Mouse (Mus musculus): ENCODE measurements around the gene Ppp2r5d. TPM values are rescaled to one million over a fixed set of nuclear protein-coding genes. Genes with fewer than 3 reads are reported as not detected.
A peak's percentile ranks its signal among the peaks of the same experiment; 100 is the strongest.

Gene Ppp2r5d
- polyA plus RNA-seq, 1 experiment from 2014 or later = 52.5 TPM

DNA sequence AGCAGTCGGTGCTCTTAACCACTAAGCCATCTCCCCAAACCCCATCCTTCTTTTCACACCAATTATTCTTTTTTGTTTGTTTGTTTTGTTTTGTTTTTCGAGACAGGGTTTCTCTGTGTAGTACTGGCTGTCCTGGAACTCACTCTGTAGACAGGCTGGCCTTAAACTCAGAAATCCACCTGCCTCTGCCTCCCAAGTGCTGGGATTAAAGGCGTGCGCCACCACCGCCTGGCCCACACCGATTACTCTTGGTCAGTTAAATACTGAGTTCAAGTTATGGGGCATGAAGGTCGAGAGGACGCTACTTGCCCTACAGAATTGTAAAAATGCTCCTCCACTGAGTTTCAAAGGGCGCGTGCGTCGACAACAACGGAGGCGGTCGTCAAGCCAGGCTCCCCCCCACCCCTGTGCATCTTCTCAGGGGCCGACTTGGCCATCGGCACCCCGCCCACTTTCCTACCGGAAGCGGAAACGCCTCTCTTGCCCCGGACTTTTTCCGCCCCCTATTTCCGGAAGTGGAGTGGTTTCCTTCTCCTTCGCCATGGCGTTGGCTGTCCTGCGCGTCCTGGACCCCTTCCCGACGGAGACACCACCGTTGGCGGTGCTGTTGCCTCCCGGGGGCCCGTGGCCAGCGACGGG, 6.2 kb upstream of the Ppp2r5d start, which contains the start of gene Pex6:
Pex6 (plus strand) TSS at position 505 of the 639 bp plus-strand sequence.
- Histone ChIP-seq H3K4me1 (ENCODE audit: control insufficient read depth, insufficient read depth, low read length) (peaks cover 14% of the 10 kb centered on the region), H3K4me2 (peak within 1 kb of the TSS; percentile 99), H3K4me3 (ENCODE audit: low read depth, low read length) (peak within 1 kb of the TSS; percentile 99), H3K9ac (ENCODE audit: low read depth, low read length) (peak within 1 kb of the TSS; percentile 90), H3K36me3 (ENCODE audit: control insufficient read depth, insufficient read depth, low read length) (peaks cover 12% of the 10 kb centered on the region), H3K27me3 (ENCODE audit: control insufficient read depth, insufficient read depth, low read length) (no peaks in the 10 kb centered on the region), H3K9me3 (replicated peaks; ENCODE audit: control insufficient read depth, low read length) (no peaks in the 10 kb centered on the region), H3K27ac (ENCODE audit: low read depth, low read length) (peak within 1 kb of the TSS; percentile 68)
- ATAC-seq (replicated peaks; ENCODE audit: insufficient number of reproducible peaks, low FRiP score, low TSS enrichment) = peak; percentile 86
- WGBS (ENCODE audit: insufficient replicate concordance) = 8% methylated on average over 36 of the region's 36 CpGs

DNA sequence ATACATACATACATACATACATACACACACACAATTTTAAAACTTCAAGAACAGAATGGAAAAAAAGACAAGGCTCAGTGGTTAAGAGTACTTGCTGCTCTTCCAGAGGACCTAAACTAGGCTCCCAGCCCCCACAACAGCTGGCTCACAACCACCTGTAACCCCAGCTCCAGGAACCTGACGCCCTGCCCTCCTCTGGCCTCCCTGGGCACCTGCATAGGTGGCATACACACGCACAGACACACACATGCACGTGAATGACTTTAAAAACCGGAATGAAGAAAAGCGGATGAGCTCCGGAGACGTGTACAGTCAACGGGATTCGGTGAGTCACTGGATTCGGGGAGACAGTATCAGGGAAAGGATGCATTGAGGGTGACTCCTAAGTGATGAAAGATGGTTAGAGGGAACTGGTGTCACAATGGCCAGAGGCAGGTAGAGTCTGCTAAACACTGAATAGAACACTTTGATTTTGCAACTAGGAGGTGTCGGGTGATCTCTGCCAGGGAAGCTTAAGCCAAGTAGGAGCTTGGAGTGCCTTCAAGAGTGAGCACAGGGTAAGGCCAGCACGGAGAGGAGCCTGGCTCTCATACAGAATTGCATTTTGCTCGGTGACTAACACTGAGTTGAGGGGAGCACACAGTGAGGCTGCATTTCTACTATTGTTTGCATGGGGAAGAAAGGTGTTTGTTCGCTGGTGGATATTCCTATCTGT, 1.6 kb upstream of the Ppp2r5d start:
- peaks cover 26% of the 10 kb centered on the region for H3K4me1 ChIP-seq (ENCODE audit: control insufficient read depth, insufficient read depth, low read length)
- WGBS (ENCODE audit: insufficient replicate concordance) = 82% methylated on average over 14 of the region's 14 CpGs
- no peaks in the 10 kb centered on the region for H3K36me3 ChIP-seq (ENCODE audit: control insufficient read depth, insufficient read depth, low read length)
- H3K27ac ChIP-seq (ENCODE audit: low read depth, low read length) = no peak overlapping the region
- H3K9ac ChIP-seq (ENCODE audit: low read depth, low read length) = no peak overlapping the region
- H3K4me2 ChIP-seq = peak overlapping the region; percentile 89; the same call in 1 of the 2 replicates
- no peak for ATAC-seq (replicated peaks; ENCODE audit: insufficient number of reproducible peaks, low FRiP score, low TSS enrichment)
- no peak overlapping the region for H3K4me3 ChIP-seq (ENCODE audit: low read depth, low read length)
- H3K27me3 ChIP-seq (ENCODE audit: control insufficient read depth, insufficient read depth, low read length) = no peaks in the 10 kb centered on the region
- H3K9me3 ChIP-seq (replicated peaks; ENCODE audit: control insufficient read depth, low read length) = no peaks in the 10 kb centered on the region

DNA sequence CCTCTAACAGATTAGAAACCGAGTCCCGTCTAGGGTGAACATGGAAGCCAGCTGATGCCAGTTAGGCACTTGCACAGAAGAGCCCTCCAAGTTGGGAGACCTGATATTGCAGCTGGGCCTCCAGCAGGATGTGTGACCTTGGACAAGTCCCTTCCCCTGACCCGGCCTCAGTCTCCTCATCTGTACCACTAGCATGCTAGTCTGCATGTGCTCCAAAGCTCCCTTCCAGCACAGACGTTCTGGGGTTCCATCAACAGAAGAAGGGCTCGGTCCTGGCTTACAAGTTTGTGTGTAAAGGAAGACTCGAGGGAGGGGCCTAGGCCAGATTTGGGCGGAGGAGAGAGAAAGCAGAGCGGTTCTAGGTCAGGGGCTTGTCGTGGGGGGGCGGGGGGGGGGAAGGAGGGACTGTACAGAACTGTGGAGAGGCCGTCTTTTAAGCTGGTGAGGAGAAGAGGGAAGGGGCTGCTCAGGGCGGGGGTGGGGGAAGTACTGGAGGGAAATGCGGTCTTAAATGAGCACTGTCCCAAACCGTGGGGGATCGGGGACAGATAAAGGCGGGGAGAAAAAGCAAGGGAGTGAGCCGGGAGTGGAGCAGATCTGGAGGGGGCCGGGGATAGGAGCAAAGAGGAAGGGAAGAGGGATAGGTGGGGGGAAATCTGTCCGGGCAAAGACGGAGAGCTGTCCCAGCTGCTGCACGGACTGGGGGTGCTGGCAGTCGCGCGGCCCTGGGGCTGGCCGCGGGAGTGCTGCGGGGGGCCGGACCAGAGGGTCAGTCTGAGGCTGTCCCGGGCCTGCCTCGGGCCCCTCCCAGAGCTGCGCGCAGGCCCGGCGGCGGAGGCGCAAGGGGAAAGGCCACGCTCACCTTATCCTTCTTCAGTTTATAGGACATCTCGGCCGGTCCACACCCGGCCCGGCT, 682 bp downstream of the Ppp2r5d start:
- 4% methylated on average over 40 of the region's 41 CpGs for WGBS (ENCODE audit: insufficient replicate concordance)
- Histone ChIP-seq H3K9me3 (replicated peaks; ENCODE audit: control insufficient read depth, low read length) (no peaks in the 10 kb centered on the region), H3K27me3 (ENCODE audit: control insufficient read depth, insufficient read depth, low read length) (no peaks in the 10 kb centered on the region), H3K4me2 (peak overlapping the region; percentile 89), H3K27ac (ENCODE audit: low read depth, low read length) (peak overlapping the region; percentile 91), H3K4me3 (ENCODE audit: low read depth, low read length) (peak overlapping the region; percentile 93), H3K9ac (ENCODE audit: low read depth, low read length) (peak overlapping the region; percentile 88), H3K36me3 (ENCODE audit: control insufficient read depth, insufficient read depth, low read length) (no peaks in the 10 kb centered on the region; the same call in 1 of the 2 replicates), H3K4me1 (ENCODE audit: control insufficient read depth, insufficient read depth, low read length) (peaks cover 26% of the 10 kb centered on the region)
- ATAC-seq (replicated peaks; ENCODE audit: insufficient number of reproducible peaks, low FRiP score, low TSS enrichment) = peak; percentile 77

DNA sequence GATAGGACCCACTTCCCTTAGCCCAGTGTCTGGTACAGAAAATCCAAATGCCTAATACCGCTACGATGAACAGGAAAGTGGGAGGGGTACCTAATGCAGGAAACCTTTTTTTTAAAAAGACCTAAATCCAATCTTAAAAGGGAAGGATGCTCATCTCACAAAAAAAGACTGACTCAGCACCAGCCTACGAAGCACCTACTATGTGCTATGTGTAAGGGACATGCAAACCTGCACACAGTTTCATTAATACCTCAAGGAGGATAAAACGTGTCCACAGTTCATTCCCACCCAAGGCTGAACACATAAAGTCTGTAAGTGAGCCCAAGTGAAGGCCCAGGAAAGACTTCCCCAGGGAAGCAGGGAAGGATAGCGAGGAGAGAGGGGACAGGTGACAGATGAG, 2.4 kb downstream of the Ppp2r5d start:
- H3K4me2 ChIP-seq = peak overlapping the region; percentile 89; the same call in 1 of the 2 replicates
- H3K4me1 ChIP-seq (ENCODE audit: control insufficient read depth, insufficient read depth, low read length) = peaks cover 26% of the 10 kb centered on the region
- 87% methylated on average over 5 of the region's 5 CpGs for WGBS (ENCODE audit: insufficient replicate concordance)
- no peak for ATAC-seq (replicated peaks; ENCODE audit: insufficient number of reproducible peaks, low FRiP score, low TSS enrichment)
- no peaks in the 10 kb centered on the region for H3K9me3 ChIP-seq (replicated peaks; ENCODE audit: control insufficient read depth, low read length)
- H3K4me3 ChIP-seq (ENCODE audit: low read depth, low read length) = no peak overlapping the region
- no peak overlapping the region for H3K27ac ChIP-seq (ENCODE audit: low read depth, low read length)
- no peaks in the 10 kb centered on the region; the same call in 1 of the 2 replicates for H3K36me3 ChIP-seq (ENCODE audit: control insufficient read depth, insufficient read depth, low read length)
- peak overlapping the region; percentile 88 for H3K9ac ChIP-seq (ENCODE audit: low read depth, low read length)
- H3K27me3 ChIP-seq (ENCODE audit: control insufficient read depth, insufficient read depth, low read length) = no peaks in the 10 kb centered on the region

DNA sequence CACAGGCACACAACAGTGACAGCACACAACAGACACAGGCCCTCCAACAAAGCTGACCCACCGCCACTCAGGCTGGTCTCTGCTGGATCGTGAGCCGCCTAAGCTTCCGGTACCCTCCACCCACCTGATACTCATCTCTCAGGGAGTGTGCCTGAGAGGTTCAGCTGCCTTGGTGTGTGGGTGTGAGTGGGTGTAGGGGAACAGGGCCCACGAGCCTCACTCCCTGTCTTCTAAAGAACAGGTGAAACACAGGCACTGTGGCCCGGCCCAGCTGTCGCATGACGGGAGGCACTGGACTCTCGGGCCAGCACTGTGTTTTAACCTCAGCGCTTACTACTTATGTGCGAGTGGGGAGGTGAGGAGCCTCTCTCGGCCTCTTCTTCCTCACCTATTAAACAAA, 2.8 kb downstream of the Ppp2r5d start:
- H3K9me3 ChIP-seq (replicated peaks; ENCODE audit: control insufficient read depth, low read length) = no peaks in the 10 kb centered on the region
- H3K27me3 ChIP-seq (ENCODE audit: control insufficient read depth, insufficient read depth, low read length) = no peaks in the 10 kb centered on the region
- no peak overlapping the region for H3K4me3 ChIP-seq (ENCODE audit: low read depth, low read length)
- 83% methylated on average over 12 of the region's 12 CpGs for WGBS (ENCODE audit: insufficient replicate concordance)
- no peak overlapping the region for H3K27ac ChIP-seq (ENCODE audit: low read depth, low read length)
- H3K9ac ChIP-seq (ENCODE audit: low read depth, low read length) = peak overlapping the region; percentile 52; the same call in 1 of the 2 replicates
- H3K4me1 ChIP-seq (ENCODE audit: control insufficient read depth, insufficient read depth, low read length) = peaks cover 26% of the 10 kb centered on the region
- no peak overlapping the region for H3K4me2 ChIP-seq
- H3K36me3 ChIP-seq (ENCODE audit: control insufficient read depth, insufficient read depth, low read length) = no peaks in the 10 kb centered on the region; the same call in 1 of the 2 replicates
- ATAC-seq (replicated peaks; ENCODE audit: insufficient number of reproducible peaks, low FRiP score, low TSS enrichment) = no peak

DNA sequence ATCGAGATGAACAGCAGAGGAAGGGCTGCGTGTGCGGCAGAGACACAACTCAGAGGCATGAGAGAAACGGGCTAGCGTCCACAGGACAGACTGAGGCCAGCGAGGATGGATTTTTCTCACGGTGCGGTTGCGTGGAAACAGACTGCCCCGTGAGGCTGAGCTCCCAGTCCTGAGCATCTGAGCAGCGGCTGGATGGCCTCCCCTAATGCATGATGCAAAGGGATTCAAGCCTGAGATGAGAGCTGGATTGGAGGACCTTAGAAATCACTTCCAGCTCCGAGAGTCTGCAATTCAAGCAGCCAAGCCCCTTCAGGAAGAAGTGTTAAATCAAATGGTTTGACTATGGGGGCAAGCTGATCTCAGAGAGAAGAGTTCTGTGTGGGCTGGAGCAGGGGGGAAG, 3.4 kb downstream of the Ppp2r5d start:
- 80% methylated on average over 12 of the region's 12 CpGs for WGBS (ENCODE audit: insufficient replicate concordance)
- Histone ChIP-seq H3K4me2 (no peak overlapping the region), H3K9me3 (replicated peaks; ENCODE audit: control insufficient read depth, low read length) (no peaks in the 10 kb centered on the region), H3K4me1 (ENCODE audit: control insufficient read depth, insufficient read depth, low read length) (peaks cover 26% of the 10 kb centered on the region), H3K36me3 (ENCODE audit: control insufficient read depth, insufficient read depth, low read length) (no peaks in the 10 kb centered on the region; the same call in 1 of the 2 replicates), H3K9ac (ENCODE audit: low read depth, low read length) (no peak overlapping the region; the same call in 1 of the 2 replicates), H3K27ac (ENCODE audit: low read depth, low read length) (no peak overlapping the region), H3K27me3 (ENCODE audit: control insufficient read depth, insufficient read depth, low read length) (no peaks in the 10 kb centered on the region), H3K4me3 (ENCODE audit: low read depth, low read length) (no peak overlapping the region)
- ATAC-seq (replicated peaks; ENCODE audit: insufficient number of reproducible peaks, low FRiP score, low TSS enrichment) = no peak

DNA sequence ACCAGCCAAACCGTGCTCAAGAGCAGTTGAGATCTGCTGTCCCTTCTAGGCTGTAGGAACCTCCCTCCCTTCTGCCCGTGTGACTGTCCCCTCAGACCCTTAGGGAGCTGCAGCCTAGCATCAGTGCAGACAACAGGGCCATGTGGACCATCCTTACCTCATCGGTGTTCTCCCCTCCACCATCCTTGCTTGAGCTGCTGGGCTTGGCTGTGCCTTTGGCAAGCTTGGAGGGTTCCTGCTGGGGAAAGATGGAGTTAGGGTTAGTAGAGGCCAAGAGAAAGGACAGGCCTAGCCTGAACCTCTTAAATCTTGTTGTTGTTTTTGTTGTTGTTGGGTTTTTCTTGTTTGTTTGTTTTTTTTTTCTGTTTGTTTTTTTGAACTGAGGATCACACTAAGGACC, 5.0 kb downstream of the Ppp2r5d start:
- Histone ChIP-seq H3K4me3 (ENCODE audit: low read depth, low read length) (no peak overlapping the region), H3K4me1 (ENCODE audit: control insufficient read depth, insufficient read depth, low read length) (peaks cover 18% of the 10 kb centered on the region), H3K27me3 (ENCODE audit: control insufficient read depth, insufficient read depth, low read length) (no peaks in the 10 kb centered on the region), H3K9ac (ENCODE audit: low read depth, low read length) (no peak overlapping the region), H3K9me3 (replicated peaks; ENCODE audit: control insufficient read depth, low read length) (no peaks in the 10 kb centered on the region), H3K36me3 (ENCODE audit: control insufficient read depth, insufficient read depth, low read length) (no peaks in the 10 kb centered on the region; the same call in 1 of the 2 replicates), H3K27ac (ENCODE audit: low read depth, low read length) (no peak overlapping the region), H3K4me2 (no peak overlapping the region)
- no peak for ATAC-seq (replicated peaks; ENCODE audit: insufficient number of reproducible peaks, low FRiP score, low TSS enrichment)
- WGBS (ENCODE audit: insufficient replicate concordance) = 90% methylated on average over 3 of the region's 3 CpGs

DNA sequence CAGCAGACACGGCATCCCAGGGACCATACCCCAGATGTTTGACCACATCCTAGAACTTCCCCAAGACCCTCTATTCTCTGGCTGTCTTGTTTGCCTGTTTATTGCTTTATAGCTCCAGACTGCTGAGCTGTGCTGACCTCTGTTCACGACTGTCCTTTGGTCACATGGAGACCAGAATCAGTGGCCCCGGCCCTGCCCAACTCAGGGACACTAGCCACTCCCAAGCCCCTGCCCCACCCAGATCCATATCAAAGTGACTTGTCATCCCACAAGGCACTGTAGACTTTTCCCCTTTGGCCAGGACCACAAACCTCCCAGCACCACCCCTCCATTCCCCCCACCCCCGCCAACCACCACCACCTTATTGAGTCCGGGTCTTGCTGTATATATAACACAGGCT, 5.7 kb downstream of the Ppp2r5d start:
- no peak overlapping the region for H3K4me3 ChIP-seq (ENCODE audit: low read depth, low read length)
- H3K9ac ChIP-seq (ENCODE audit: low read depth, low read length) = no peak overlapping the region
- no peaks in the 10 kb centered on the region; the same call in 1 of the 2 replicates for H3K36me3 ChIP-seq (ENCODE audit: control insufficient read depth, insufficient read depth, low read length)
- peaks cover 18% of the 10 kb centered on the region for H3K4me1 ChIP-seq (ENCODE audit: control insufficient read depth, insufficient read depth, low read length)
- H3K4me2 ChIP-seq = no peak overlapping the region
- 69% methylated on average over 5 of the region's 5 CpGs for WGBS (ENCODE audit: insufficient replicate concordance)
- H3K27ac ChIP-seq (ENCODE audit: low read depth, low read length) = no peak overlapping the region
- H3K9me3 ChIP-seq (replicated peaks; ENCODE audit: control insufficient read depth, low read length) = no peaks in the 10 kb centered on the region
- ATAC-seq (replicated peaks; ENCODE audit: insufficient number of reproducible peaks, low FRiP score, low TSS enrichment) = peak; percentile 39; the same call in 1 of the 2 replicates
- H3K27me3 ChIP-seq (ENCODE audit: control insufficient read depth, insufficient read depth, low read length) = no peaks in the 10 kb centered on the region
